Mouse (Mus musculus) midbrain, postnatal 0 days (tissue): Measurements from ENCODE around the gene Celf5. TPM values are rescaled to one million over a fixed set of nuclear protein-coding genes. Genes with fewer than 3 reads are reported as not detected.

ENCODE experiments used
- ATAC-seq: fragments of 200-750 bp; cut with Nextera tagmentation; 2 replicates; pipeline ENCODE4 v1.8.0; 2017; ENCODE audit warnings: moderate number of reproducible peaks, mild to moderate bottlenecking, moderate TSS enrichment, moderate library complexity; ENCODE audit not compliant: low FRiP score
- DNase-seq: peaks from one replicate; pipeline ENCODE4 v3.0.0-alpha.2; 2015; ENCODE audit warnings: low spot score
- H3K27ac ChIP-seq: fragments of 300-500 bp; sonication (generic); 2 replicates; pipeline ENCODE4 v1.5.1; 2014; ENCODE audit warnings: low read depth, mild to moderate bottlenecking, low read length, mixed read lengths
- H3K27me3 ChIP-seq: fragments of 300-500 bp; sonication (generic); 2 replicates; pipeline ENCODE4 v1.6.1; 2014; ENCODE audit warnings: low read length, control low read depth, mixed read lengths; ENCODE audit not compliant: insufficient read depth
- H3K36me3 ChIP-seq: fragments of 300-500 bp; sonication (generic); 2 replicates; pipeline ENCODE4 v1.6.1; 2014; ENCODE audit warnings: low read length, control low read depth, mixed read lengths; ENCODE audit not compliant: insufficient read depth
- H3K4me1 ChIP-seq: fragments of 300-500 bp; sonication (generic); 2 replicates; pipeline ENCODE4 v1.6.1; 2014; ENCODE audit warnings: mild to moderate bottlenecking, control low read depth, antibody characterized with exemption, low read length, mixed read lengths; ENCODE audit not compliant: insufficient read depth
- H3K4me2 ChIP-seq: fragments of 300-500 bp; sonication (generic); 2 replicates; pipeline ENCODE4 v1.6.1; 2014; ENCODE audit warnings: low read depth, mild to moderate bottlenecking, low read length, mixed read lengths; ENCODE audit not compliant: poor library complexity, severe bottlenecking
- H3K4me3 ChIP-seq: fragments of 300-500 bp; sonication (generic); 2 replicates; pipeline ENCODE4 v1.5.1; 2014; ENCODE audit warnings: low read depth, mild to moderate bottlenecking, low read length, moderate library complexity
- H3K9ac ChIP-seq: fragments of 300-500 bp; sonication (generic); replicated peaks from 2 replicates; pipeline ENCODE4 v1.6.1; 2014; ENCODE audit warnings: mild to moderate bottlenecking, low read length, moderate library complexity, mixed read lengths; ENCODE audit not compliant: poor library complexity, severe bottlenecking
- H3K9me3 ChIP-seq: fragments of 300-500 bp; sonication (generic); 2 replicates; pipeline ENCODE4 v1.6.1; 2016; ENCODE audit warnings: low read length, control low read depth
- CTCF ChIP-seq: IDR thresholded peaks from 2 replicates; pipeline ENCODE4 v1.5.1; 2016; ENCODE audit warnings: antibody characterized with exemption, mild to moderate bottlenecking
- WGBS: fragments of 180-500 bp; shearing (Covaris S2); extraction: QIAGEN DNeasy Blood & Tissue Kit; methylation state at CpG from one replicate; pipeline ENCODE4 v1.1.7; 2014; 5-methylcytosine and 5-hydroxymethylcytosine counted together
- microRNA-seq: library from miRNA; unstranded; fragments of <30 nt; microRNA quantifications from one replicate; pipeline ENCODE4, GENCODE M21; 2016; ENCODE audit warnings: borderline number of aligned reads
- polyA plus RNA-seq: library from polyadenylated mRNA; unstranded; fragments of >200 nt; fragmentation: Nextera tagmentation; extraction: Ambion mirVana; gene quantifications from 2 replicates; pipeline ENCODE4 v1.2.1, GENCODE M21; 2015
- total RNA-seq: library from RNA; depleted of rRNA; stranded (reverse); fragments of >200 nt; gene quantifications from 2 replicates; pipeline ENCODE4 v1.2.3, GENCODE M21; 2014; rRNA removed

Gene Celf5
- total and polyA plus RNA-seq, 2 experiments from 2014 or later, result 74.0 to 142 TPM

DNA sequence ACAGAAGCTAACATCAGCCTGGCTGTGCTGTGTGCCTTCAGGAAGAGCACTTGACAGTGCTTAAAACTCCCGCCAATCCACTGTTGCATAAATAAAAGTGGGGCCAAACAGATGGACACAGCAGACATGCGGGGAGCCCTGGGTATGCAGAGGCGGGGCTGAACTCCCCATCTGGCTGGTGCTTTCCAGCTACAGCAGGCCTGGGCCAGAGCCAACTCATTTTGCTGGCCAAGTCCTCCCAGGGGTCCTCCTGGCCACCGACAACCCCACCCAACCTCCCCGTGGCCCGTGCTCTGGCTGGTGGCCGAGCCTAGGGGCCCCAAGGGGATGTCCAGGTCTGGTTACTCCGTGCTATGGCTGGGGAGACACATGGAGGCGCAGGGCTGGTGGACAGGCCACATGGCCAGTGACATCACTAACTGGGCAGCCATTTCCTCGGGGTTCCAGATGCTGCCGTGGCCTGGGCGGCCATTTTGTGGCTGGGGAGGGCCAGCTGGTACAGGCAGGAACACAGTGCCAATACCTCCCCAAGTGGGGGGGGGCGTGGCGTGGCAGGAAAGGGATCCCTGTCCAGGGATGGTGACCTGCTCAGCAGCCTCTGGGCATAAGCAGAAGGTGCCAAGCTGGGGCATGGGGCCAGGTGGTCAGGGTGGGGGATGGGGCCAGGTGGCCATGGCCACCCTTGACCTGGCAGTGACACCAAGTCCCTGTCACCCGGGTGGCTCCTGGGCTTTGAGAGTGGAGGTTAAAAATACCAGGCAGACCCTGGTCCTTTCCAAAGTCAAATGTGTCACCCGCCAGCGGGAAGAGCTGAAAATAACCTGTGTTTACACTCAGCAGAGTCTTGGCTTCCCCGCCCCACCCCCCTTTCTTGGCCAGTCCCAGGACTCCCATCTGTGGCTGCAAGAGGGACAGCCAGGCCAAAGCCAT, 70.8 kb downstream of the Celf5 start:
- 0 out of 2 replicates have a peak, but pooled peaks cover 4% of the 10 kb centered on the region for H3K27me3 ChIP-seq
- no peaks in the 10 kb centered on the region for H3K9me3 ChIP-seq
- ATAC-seq (peak; percentile 18; the same call in 1 of the 2 replicates), DNase-seq (peak; percentile 84)
- H3K4me3 ChIP-seq, result no peak overlapping the region
- H3K27ac ChIP-seq, result peak overlapping the region; percentile 55; the same call in 1 of the 2 replicates
- peaks cover 6% of the 10 kb centered on the region; the same call in 1 of the 2 replicates for H3K4me1 ChIP-seq
- 55% methylated on average over 18 of the region's 18 CpGs for WGBS
- peaks cover 20% of the 10 kb centered on the region for H3K36me3 ChIP-seq
- no peak overlapping the region; the same call in 1 of the 2 replicates for H3K9ac ChIP-seq
- TF ChIP-seq CTCF, result no peak
- H3K4me2 ChIP-seq, result no peak overlapping the region

DNA sequence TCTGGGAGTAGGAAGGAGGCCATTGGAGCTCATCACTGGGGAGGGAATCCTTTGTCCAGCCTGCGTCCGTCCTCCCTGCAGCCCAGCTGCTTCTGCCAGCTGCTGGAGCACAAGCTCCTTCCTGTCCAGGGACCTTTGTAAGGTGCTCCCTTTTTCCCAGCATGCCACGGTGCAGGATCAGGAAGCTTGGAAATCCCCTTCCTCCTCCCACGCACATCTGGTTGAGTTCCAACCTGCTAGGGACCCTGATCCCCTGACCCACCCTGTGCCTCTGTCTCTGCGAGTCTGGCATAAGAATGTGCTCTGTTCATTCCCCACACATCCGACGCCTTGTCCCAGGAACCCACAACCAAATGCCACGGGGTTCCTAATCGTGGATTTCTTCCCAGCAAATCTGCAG, 71.5 kb downstream of the Celf5 start:
- Histone ChIP-seq H3K4me3 (no peak overlapping the region), H3K27me3 (0 out of 2 replicates have a peak, but pooled peaks cover 4% of the 10 kb centered on the region), H3K4me2 (no peak overlapping the region), H3K4me1 (0 out of 2 replicates have a peak, but pooled peaks cover 6% of the 10 kb centered on the region), H3K27ac (peak overlapping the region; percentile 55; the same call in 1 of the 2 replicates), H3K9ac (no peak overlapping the region), H3K9me3 (no peaks in the 10 kb centered on the region), H3K36me3 (peaks cover 27% of the 10 kb centered on the region)
- TF ChIP-seq CTCF, result no peak
- ATAC-seq (no peak), DNase-seq (no peak)
- 66% methylated on average over 9 of the region's 9 CpGs for WGBS

DNA sequence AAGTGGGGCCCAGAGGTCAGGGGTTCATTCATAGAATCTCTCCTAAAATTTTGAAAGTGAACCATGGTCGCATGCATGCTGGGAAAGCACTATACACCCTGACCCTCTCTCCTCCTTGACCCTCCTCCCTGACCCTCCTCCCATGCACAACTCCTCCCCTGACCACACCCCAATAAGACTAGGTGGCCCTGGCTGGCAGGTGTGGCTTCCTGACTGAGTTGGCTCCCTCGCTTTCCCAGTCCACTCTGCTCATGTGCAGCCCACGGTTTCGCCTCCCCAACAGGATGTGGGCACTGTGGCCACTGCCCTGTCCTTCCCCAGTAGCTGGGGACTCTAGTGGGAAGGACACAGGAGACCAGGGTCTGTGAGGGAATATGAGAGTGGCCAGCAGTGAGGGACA, 72.2 kb downstream of the Celf5 start:
- TF ChIP-seq CTCF, result no peak
- H3K9me3 ChIP-seq, result no peaks in the 10 kb centered on the region
- 0 out of 2 replicates have a peak, but pooled peaks cover 6% of the 10 kb centered on the region for H3K4me1 ChIP-seq
- H3K36me3 ChIP-seq, result peaks cover 34% of the 10 kb centered on the region
- ATAC-seq (no peak), DNase-seq (no peak)
- H3K27ac ChIP-seq, result no peak overlapping the region
- H3K4me3 ChIP-seq, result no peak overlapping the region
- H3K4me2 ChIP-seq, result no peak overlapping the region
- 71% methylated on average over 4 of the region's 4 CpGs for WGBS
- 0 out of 2 replicates have a peak, but pooled peaks cover 4% of the 10 kb centered on the region for H3K27me3 ChIP-seq
- no peak overlapping the region for H3K9ac ChIP-seq

DNA sequence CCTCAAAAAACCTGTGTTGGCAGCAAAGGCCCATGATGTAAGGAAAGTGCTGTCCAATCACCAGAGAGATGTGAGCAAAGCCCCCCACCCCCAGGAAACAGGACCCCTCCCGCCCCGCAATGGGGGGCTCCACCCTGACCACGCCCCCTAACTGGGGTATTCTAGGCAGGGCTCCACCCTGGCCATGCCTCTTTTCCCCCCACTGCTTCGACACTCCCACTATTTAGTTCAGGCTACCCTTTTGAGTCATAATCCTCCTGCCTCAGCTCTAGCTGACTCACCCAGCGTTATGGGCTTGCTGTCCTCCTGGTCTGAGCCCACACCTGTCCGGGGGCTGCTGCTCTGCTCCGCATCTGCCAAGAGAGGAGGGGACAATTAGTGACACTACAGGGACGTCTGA, 73.2 kb downstream of the Celf5 start:
- Histone ChIP-seq H3K4me1 (0 out of 2 replicates have a peak, but pooled peaks cover 5% of the 10 kb centered on the region), H3K9me3 (no peaks in the 10 kb centered on the region), H3K36me3 (peaks cover 41% of the 10 kb centered on the region), H3K27ac (no peak overlapping the region), H3K9ac (no peak overlapping the region), H3K4me3 (no peak overlapping the region), H3K4me2 (no peak overlapping the region), H3K27me3 (0 out of 2 replicates have a peak, but pooled peaks cover 4% of the 10 kb centered on the region)
- no peak for ATAC-seq
- WGBS, result 15% methylated on average over 8 of the region's 8 CpGs
- TF ChIP-seq CTCF, result no peak
- no peak for DNase-seq

Small RNA genes within 50 kb of the gene (microRNA-seq; reads per million reads assigned to microRNA genes)
- gene Gm25595 (not detected), gene Mir1191b (2.0 reads per million)

Other genes with a start within 250 kb of the Celf5 start
- gene Zfr2, start 249.6 kb downstream of the Celf5 start, total RNA-seq, result 61.3 and 70.2 TPM in 2 replicates
- 24.9 and 25.3 TPM in 2 replicates for gene Zfr2, start 249.6 kb downstream of the Celf5 start, polyA plus RNA-seq
- gene Matk, start 229.8 kb downstream of the Celf5 start, total RNA-seq, result 110 and 114 TPM in 2 replicates
- gene Matk, start 229.8 kb downstream of the Celf5 start, polyA plus RNA-seq, result 96.9 and 108 TPM in 2 replicates
- gene Mrpl54, start 215.8 kb downstream of the Celf5 start, total RNA-seq, result 145 and 164 TPM in 2 replicates
- 162 and 179 TPM in 2 replicates for gene Mrpl54, start 215.8 kb downstream of the Celf5 start, polyA plus RNA-seq
- 45.0 and 64.8 TPM in 2 replicates for gene Apba3, start 215.7 kb downstream of the Celf5 start, total RNA-seq
- 25.0 and 25.2 TPM in 2 replicates for gene Apba3, start 215.7 kb downstream of the Celf5 start, polyA plus RNA-seq
- 6.5 and 9.2 TPM in 2 replicates for gene Tjp3, start 191.1 kb downstream of the Celf5 start, total RNA-seq
- gene Tjp3, start 191.1 kb downstream of the Celf5 start, polyA plus RNA-seq, result 5.1 and 6.3 TPM in 2 replicates
- 248 and 256 TPM in 2 replicates for gene Pip5k1c, start 189.7 kb downstream of the Celf5 start, total RNA-seq
- gene Pip5k1c, start 189.7 kb downstream of the Celf5 start, polyA plus RNA-seq, result 125 and 129 TPM in 2 replicates
- 19.5 and 22.7 TPM in 2 replicates for gene Cactin, start 161.6 kb downstream of the Celf5 start, total RNA-seq
- gene Cactin, start 161.6 kb downstream of the Celf5 start, polyA plus RNA-seq, result 18.4 and 20.2 TPM in 2 replicates
- 4.3 and 7.0 TPM in 2 replicates for gene Tbxa2r, start 154.0 kb downstream of the Celf5 start, total RNA-seq
- gene Tbxa2r, start 154.0 kb downstream of the Celf5 start, polyA plus RNA-seq, result 3.8 and 4.7 TPM in 2 replicates
- 0.09 and 0.16 TPM in 2 replicates for gene Gipc3, start 139.4 kb downstream of the Celf5 start, total RNA-seq
- not detected in 2 replicates for gene Gipc3, start 139.4 kb downstream of the Celf5 start, polyA plus RNA-seq
- gene Hmg20b, start 132.2 kb downstream of the Celf5 start, total RNA-seq, result 9.6 and 12.6 TPM in 2 replicates
- gene Hmg20b, start 132.2 kb downstream of the Celf5 start, polyA plus RNA-seq, result 23.4 and 24.5 TPM in 2 replicates
- 31.9 and 40.6 TPM in 2 replicates for gene Mfsd12, start 125.2 kb downstream of the Celf5 start, total RNA-seq
- 13.6 and 15.4 TPM in 2 replicates for gene Mfsd12, start 125.2 kb downstream of the Celf5 start, polyA plus RNA-seq
- 1.4 TPM in 1 of 2 replicates, not detected in the other for gene 4930404N11Rik, start 116.9 kb downstream of the Celf5 start, total RNA-seq
- 0.47 and 0.54 TPM in 2 replicates for gene 4930404N11Rik, start 116.9 kb downstream of the Celf5 start, polyA plus RNA-seq
- 92.6 and 98.3 TPM in 2 replicates for gene Fzr1, start 104.2 kb downstream of the Celf5 start, total RNA-seq
- 147 and 149 TPM in 2 replicates for gene Fzr1, start 104.2 kb downstream of the Celf5 start, polyA plus RNA-seq
- gene Dohh, start 98.3 kb downstream of the Celf5 start, total RNA-seq, result 120 and 132 TPM in 2 replicates
- 95.8 and 115 TPM in 2 replicates for gene Dohh, start 98.3 kb downstream of the Celf5 start, polyA plus RNA-seq
- 0.88 and 2.7 TPM in 2 replicates for gene Gm48551, start 98.2 kb downstream of the Celf5 start, total RNA-seq
- 5.8 and 10.2 TPM in 2 replicates for gene Gm48551, start 98.2 kb downstream of the Celf5 start, polyA plus RNA-seq
- gene Gm48552, start 93.7 kb downstream of the Celf5 start, total RNA-seq, result 6.6 TPM in 1 of 2 replicates, not detected in the other
- gene Gm48552, start 93.7 kb downstream of the Celf5 start, polyA plus RNA-seq, result 1.6 and 3.9 TPM in 2 replicates
- 1.5 and 1.7 TPM in 2 replicates for gene Smim24, start 89.7 kb downstream of the Celf5 start, total RNA-seq
- 1.1 and 2.0 TPM in 2 replicates for gene Smim24, start 89.7 kb downstream of the Celf5 start, polyA plus RNA-seq
- gene Nfic, start 27.1 kb downstream of the Celf5 start, total RNA-seq, result 16.2 and 17.4 TPM in 2 replicates
- 19.1 and 21.3 TPM in 2 replicates for gene Nfic, start 27.1 kb downstream of the Celf5 start, polyA plus RNA-seq
- gene Ncln, start 13.7 kb upstream of the Celf5 start, total RNA-seq, result 83.0 and 93.1 TPM in 2 replicates
- 58.1 and 63.3 TPM in 2 replicates for gene Ncln, start 13.7 kb upstream of the Celf5 start, polyA plus RNA-seq
- 0.09 and 0.16 TPM in 2 replicates for gene S1pr4, start 17.4 kb upstream of the Celf5 start, total RNA-seq
- 0.40 and 0.41 TPM in 2 replicates for gene S1pr4, start 17.4 kb upstream of the Celf5 start, polyA plus RNA-seq
- 0.94 and 2.1 TPM in 2 replicates for gene Gna15, start 41.5 kb upstream of the Celf5 start, total RNA-seq
- 1.1 and 1.2 TPM in 2 replicates for gene Gna15, start 41.5 kb upstream of the Celf5 start, polyA plus RNA-seq
- gene Gna11, start 62.5 kb upstream of the Celf5 start, total RNA-seq, result 108 and 130 TPM in 2 replicates
- gene Gna11, start 62.5 kb upstream of the Celf5 start, polyA plus RNA-seq, result 107 and 108 TPM in 2 replicates
- 539 and 662 TPM in 2 replicates for gene Aes, start 76.8 kb upstream of the Celf5 start, total RNA-seq
- gene Aes, start 76.8 kb upstream of the Celf5 start, polyA plus RNA-seq, result 805 and 854 TPM in 2 replicates
- 31.2 and 35.6 TPM in 2 replicates for gene Tle2, start 91.9 kb upstream of the Celf5 start, total RNA-seq
- gene Tle2, start 91.9 kb upstream of the Celf5 start, polyA plus RNA-seq, result 56.8 and 57.3 TPM in 2 replicates
- 8.4 and 13.3 TPM in 2 replicates for gene Tle6, start 118.4 kb upstream of the Celf5 start, total RNA-seq
- gene Tle6, start 118.4 kb upstream of the Celf5 start, polyA plus RNA-seq, result 4.7 and 7.5 TPM in 2 replicates
- gene BC025920, start 123.6 kb upstream of the Celf5 start, total RNA-seq, result 1.2 and 2.6 TPM in 2 replicates
- 0.80 and 1.6 TPM in 2 replicates for gene BC025920, start 123.6 kb upstream of the Celf5 start, polyA plus RNA-seq
- gene Sirt6, start 145.1 kb upstream of the Celf5 start, total RNA-seq, result 25.0 and 33.8 TPM in 2 replicates
- gene Sirt6, start 145.1 kb upstream of the Celf5 start, polyA plus RNA-seq, result 41.0 and 42.6 TPM in 2 replicates
- 93.1 and 100 TPM in 2 replicates for gene Ankrd24, start 145.8 kb upstream of the Celf5 start, total RNA-seq
- 14.6 and 14.9 TPM in 2 replicates for gene Ankrd24, start 145.8 kb upstream of the Celf5 start, polyA plus RNA-seq
- 3.3 and 5.3 TPM in 2 replicates for gene Gm10778, start 166.3 kb upstream of the Celf5 start, total RNA-seq
- gene Gm10778, start 166.3 kb upstream of the Celf5 start, polyA plus RNA-seq, result 2.9 and 3.7 TPM in 2 replicates
- 12.6 and 13.0 TPM in 2 replicates for gene Zfp433, start 222.1 kb upstream of the Celf5 start, total RNA-seq
- 9.4 and 9.8 TPM in 2 replicates for gene Zfp433, start 222.1 kb upstream of the Celf5 start, polyA plus RNA-seq